ENCODE assay signal across 13 mouse cellular contexts in the genomic region with DNA sequence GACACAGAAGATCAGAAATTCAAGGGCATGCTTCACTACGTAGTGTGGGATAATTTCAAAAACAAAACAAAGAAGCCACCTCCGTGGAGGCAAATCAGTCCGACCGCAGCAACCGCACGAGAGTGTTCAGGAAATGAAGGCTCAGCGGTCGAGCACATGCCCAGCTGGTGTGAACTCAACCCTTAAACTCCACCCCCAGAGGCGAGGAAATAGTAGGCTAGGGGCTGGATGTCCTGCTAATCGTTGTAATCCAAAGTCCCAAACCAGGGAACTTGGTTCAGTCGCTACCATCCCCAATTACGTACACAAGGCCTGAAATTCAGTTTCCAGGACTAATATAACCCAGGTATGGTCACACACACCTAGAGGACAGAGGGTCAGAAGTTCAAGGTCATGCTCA. TPM values are rescaled to one million over a fixed set of nuclear protein-coding genes. Genes with fewer than 3 reads are reported as not detected.
DNase-seq lines count a peak whose midpoint lies in the region; ATAC-seq and TF ChIP-seq lines count a peak whose summit lies in the region.
"Had no signal": no experiment of that assay in that cellular context is flagged by ENCODE, and none has a peak within 500 bp of the region (broad histone marks: within the 10 kb centered on the region; RNA-seq: fewer than 3 reads in every experiment).

No protein-coding gene starts in this region.

- H3K9ac ChIP-seq in liver, postnatal 0 days (replicated peaks), result no peak overlapping the region
- H3K9ac ChIP-seq: embryonic facial prominence, embryonic 13.5 days; liver, embryonic 15.5 days had no signal

- TF ChIP-seq EP300 in liver, postnatal 0 days (IDR thresholded peaks at IDR 0.05; ENCODE audit: low read depth), result no peak

- TF ChIP-seq CTCF in liver, postnatal 0 days (IDR thresholded peaks at IDR 0.05; ENCODE audit: low read depth), result no peak

- DNase-seq in liver, postnatal 0 days, result peak; percentile 56
- DNase-seq in liver (no peak), R1 (ENCODE audit: low read depth, low spot score) (peak; percentile 79)
- peak; percentile 75 to 84 for DNase-seq in natural killer cell, adult 2 months (ENCODE audit: low spot score in 2 of 2)
- DNase-seq in thymus, postnatal 10 days (ENCODE audit: low spot score in 2 of 2), result peak; percentile 53 to 57
- no peak for DNase-seq in left cerebral cortex, postnatal 25 days (ENCODE audit: low spot score in 2 of 2)
- DNase-seq in frontal cortex, postnatal 36 days (ENCODE audit: low spot score in 2 of 2), result no peak
- no peak for DNase-seq in layer of hippocampus, postnatal 36 days
- DNase-seq: cerebellum, adult 9-10 months; midbrain, embryonic 14.5 days had no signal

- 0 out of 2 replicates have a peak, but pooled peaks cover 5% of the 10 kb centered on the region for H3K27me3 ChIP-seq in liver, postnatal 0 days (ENCODE audit: insufficient read depth, low read length)
- H3K27me3 ChIP-seq: embryonic facial prominence, embryonic 13.5 days had no signal

- H3K4me3 ChIP-seq in liver, postnatal 0 days (ENCODE audit: low read depth, low read length), result no peak overlapping the region
- H3K4me3 ChIP-seq: embryonic facial prominence, embryonic 13.5 days; liver, embryonic 15.5 days had no signal

- H3K36me3 ChIP-seq in liver, postnatal 0 days (replicated peaks; ENCODE audit: insufficient read depth, low read length), result no peaks in the 10 kb centered on the region
- H3K36me3 ChIP-seq: embryonic facial prominence, embryonic 13.5 days; liver, embryonic 15.5 days had no signal

- 38% methylated on average over 12 of the region's 12 CpGs for WGBS in liver, postnatal 0 days (ENCODE audit: insufficient replicate concordance)

- no peaks in the 10 kb centered on the region for H3K9me3 ChIP-seq in liver, postnatal 0 days (ENCODE audit: low read length)
- H3K9me3 ChIP-seq: embryonic facial prominence, embryonic 13.5 days; liver, embryonic 15.5 days had no signal

- no peak overlapping the region for H3K4me2 ChIP-seq in liver, postnatal 0 days (ENCODE audit: low read depth, low read length)
- H3K4me2 ChIP-seq: embryonic facial prominence, embryonic 13.5 days; liver, embryonic 15.5 days had no signal

- no peak overlapping the region for H3K27ac ChIP-seq in liver, postnatal 0 days (ENCODE audit: low read depth)
- H3K27ac ChIP-seq: embryonic facial prominence, embryonic 13.5 days; liver, embryonic 15.5 days had no signal

- intact Hi-C loops in left cerebral cortex, postnatal 25 days (cut with DNase I), result no loop called here

- H3K4me1 ChIP-seq in liver, postnatal 0 days (ENCODE audit: insufficient read depth), result peaks cover 12% of the 10 kb centered on the region; the same call in 1 of the 2 replicates

- ATAC-seq in liver, postnatal 0 days, result no peak
- ATAC-seq: forebrain, embryonic 14.5 days had no signal

RNA-seq across cellular contexts. Expression of gene Brwd1, which starts 4.7 kb away (rescaled TPM):
- polyA plus RNA-seq in liver, postnatal 0 days (2015; fragmentation: Nextera tagmentation; extraction: Ambion mirVana), result 12.3 and 12.8 TPM in 2 replicates
- 100 to 1,000 TPM; 135 to 159 TPM for total RNA-seq in left cerebral cortex, postnatal 25 days (2021)
- total RNA-seq in layer of hippocampus, postnatal 36 days (2021), result 100 to 1,000 TPM; 138 to 140 TPM

RNA-seq across cellular contexts. Expression of gene Hmgn1, which starts 40.5 kb away (rescaled TPM):
- 109 and 113 TPM in 2 replicates for polyA plus RNA-seq in liver, postnatal 0 days (2015; fragmentation: Nextera tagmentation; extraction: Ambion mirVana)
- total RNA-seq in left cerebral cortex, postnatal 25 days (2021), result 10 to 100 TPM; 52.5 to 71.7 TPM
- total RNA-seq in layer of hippocampus, postnatal 36 days (2021), result 10 to 100 TPM; 79.7 to 91.4 TPM

RNA-seq across cellular contexts. Expression of gene Wrb, which starts 58.2 kb away (rescaled TPM):
- polyA plus RNA-seq in liver, postnatal 0 days (2015; fragmentation: Nextera tagmentation; extraction: Ambion mirVana), result 5.5 and 6.1 TPM in 2 replicates
- 10 to 100 TPM; 61.1 to 61.6 TPM for total RNA-seq in left cerebral cortex, postnatal 25 days (2021)
- total RNA-seq in layer of hippocampus, postnatal 36 days (2021), result 10 to 100 TPM; 70.8 to 73.3 TPM

Comparison
In these comparisons a context has a peak if more than half of its experiments do, and no peak if none do; other contexts are left out.
1. DNase-seq: peak in liver, postnatal 0 days (single experiment), R1 (single experiment), natural killer cell, adult 2 months (2 of 2) and thymus, postnatal 10 days (2 of 2); none in liver (single experiment), left cerebral cortex, postnatal 25 days (0 of 2), frontal cortex, postnatal 36 days (0 of 2) and layer of hippocampus, postnatal 36 days (0 of 2).